Mouse (Mus musculus): ENCODE results near the gene Ykt6. TPM values are rescaled to one million over a fixed set of nuclear protein-coding genes. Genes with fewer than 3 reads are reported as not detected.

Ykt6 gene
- total RNA-seq, 1 experiment from 2014 or later, result 32.8 TPM

DNA sequence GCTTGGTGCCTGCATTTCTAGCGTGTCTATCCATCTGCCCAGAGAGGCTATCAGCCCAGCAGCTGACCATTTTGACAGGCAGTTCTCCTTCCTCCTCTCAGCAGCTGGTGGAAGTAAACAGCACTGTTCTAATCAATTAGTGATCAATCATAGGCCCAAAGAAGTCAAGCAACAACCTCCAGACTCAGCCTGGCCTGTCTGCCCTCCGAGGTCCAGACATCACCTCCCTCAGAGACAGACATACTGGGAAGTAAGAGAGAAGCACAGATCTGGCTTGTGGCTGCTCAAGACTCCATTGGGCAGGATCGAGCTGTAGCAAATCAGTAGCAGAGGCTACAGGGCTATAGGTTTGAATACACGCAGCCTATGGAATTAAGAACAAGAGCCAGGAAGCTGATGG is 7.7 kb upstream of the Ykt6 start:
- no peak for ATAC-seq (replicated peaks; ENCODE audit: low read depth, poor library complexity, severe bottlenecking)

DNA sequence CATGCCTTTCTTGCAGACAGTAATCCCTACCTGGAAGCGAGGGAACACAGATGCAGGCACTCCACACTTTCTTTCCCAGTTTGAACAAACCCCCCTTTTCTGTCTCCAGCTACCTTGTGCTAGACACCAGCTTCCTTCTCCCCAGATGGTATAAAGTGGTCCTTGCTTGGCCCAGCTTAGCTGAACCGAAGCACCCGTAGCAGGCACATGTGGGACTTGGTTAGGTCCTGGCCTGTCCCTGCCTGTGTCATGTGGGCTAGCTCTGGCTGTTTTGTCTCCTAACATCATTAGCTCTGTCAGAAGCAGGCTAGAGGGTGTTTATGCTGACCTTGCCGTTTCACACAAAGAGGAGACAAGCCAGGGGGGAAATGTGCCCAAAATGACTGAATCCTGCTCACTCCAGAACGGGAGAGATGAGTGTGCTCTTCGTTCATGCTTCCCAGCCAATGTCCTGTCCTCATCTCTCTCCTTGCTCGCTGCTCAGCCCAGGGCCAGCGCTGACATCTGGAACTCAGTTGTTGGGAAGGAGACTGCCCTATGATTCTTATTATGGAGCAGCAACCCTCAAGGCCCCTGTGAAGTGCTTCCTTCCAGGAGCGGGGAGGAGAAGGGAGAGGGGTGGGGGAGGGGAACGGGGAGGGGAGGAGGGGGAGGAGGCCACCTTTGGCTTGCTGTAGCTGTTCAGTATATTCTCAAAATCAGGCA is 6.8 kb upstream of the Ykt6 start:
- no peak for ATAC-seq (replicated peaks; ENCODE audit: low read depth, poor library complexity, severe bottlenecking)

DNA sequence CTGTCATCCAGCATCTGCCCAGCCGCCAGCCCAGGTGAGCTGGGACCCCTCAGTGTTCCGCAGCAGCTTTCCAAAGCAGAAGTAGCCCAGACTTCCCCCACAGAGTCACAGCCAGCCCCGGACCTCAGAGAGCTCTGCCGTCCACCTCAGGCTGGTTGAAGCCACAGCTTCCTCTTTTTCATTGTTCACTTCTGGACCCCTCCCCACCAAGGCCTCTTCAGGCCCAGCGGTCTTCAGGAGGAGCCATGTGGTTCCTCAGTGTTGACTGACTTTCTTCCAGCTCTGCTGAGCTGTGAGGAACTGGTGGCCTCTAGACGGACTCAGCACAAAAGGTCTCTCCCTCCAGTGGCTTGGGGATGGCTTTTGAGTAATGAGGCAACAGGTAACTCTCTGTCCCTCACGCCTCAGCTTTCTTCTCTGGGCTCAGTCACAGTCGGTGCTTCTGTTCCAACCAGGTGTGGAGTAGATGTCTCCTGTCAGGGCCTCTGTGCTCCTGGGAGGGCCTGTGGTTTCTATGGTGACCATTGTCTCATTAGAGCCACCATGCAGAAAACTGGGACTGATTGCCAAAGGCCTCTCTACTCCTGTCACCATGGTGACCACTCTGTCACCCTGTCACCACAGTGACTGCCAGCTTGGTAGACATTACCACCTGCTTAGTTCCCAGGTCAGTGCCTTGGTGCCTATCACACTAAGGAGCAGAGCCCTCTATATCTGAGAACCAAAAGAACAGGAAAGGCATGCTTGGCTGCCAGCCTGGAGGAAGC is 5.7 kb upstream of the Ykt6 start, which contains the start of gene Gck:
TSS of gene Gck (minus strand) at position 496 of the 767 bp plus-strand sequence.
- peak; percentile 93 for ATAC-seq (replicated peaks; ENCODE audit: low read depth, poor library complexity, severe bottlenecking)

DNA sequence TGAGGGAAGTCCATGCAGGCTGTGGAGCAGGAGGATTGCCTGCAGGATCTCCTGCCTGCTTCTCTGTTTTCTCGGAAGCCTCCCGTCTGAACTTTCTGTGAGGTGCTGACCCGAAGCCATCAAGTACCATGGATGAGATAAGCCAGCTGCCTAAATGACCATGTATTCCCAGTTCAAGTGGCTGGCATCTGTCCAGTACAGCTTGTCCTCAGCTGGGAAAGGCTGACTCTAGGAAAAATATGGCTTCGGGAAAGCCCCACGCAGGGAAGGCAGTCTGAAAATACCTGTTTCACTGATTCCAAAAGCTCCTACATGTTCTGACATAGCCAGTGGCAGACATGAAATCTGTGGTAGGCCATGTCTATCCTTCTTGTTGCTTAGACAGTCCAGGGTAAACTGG is 3.0 kb upstream of the Ykt6 start:
- no peak for ATAC-seq (replicated peaks; ENCODE audit: low read depth, poor library complexity, severe bottlenecking)

DNA sequence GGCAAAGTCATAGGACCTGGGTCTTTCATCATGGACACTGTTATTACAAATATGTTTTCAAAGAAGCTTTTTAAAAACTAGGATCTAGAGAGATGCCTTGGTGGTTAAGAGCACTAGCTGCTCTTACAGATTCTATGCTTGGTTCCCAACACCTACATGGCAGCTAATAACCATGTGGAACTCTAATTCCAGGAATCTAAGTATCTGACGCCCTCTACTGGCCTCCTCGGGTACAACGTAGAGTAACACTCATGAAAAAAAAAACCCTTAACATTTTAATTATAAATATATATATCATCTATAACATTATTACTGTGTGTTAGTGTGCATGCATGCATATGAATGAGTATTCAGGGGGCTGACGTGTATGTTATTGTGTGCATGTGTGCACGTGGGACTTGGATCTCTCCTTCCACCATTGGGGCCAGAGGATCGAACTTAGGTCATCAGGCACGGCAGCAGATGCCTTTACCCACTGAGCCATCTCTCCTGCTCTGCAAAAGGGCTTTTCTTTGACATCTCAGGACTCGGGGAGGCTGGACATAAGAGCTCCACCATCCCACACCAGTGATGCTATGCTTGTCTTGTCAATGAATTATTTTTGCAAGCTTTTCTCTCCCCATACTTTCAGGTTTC is 2.2 kb upstream of the Ykt6 start:
- ATAC-seq (replicated peaks; ENCODE audit: low read depth, poor library complexity, severe bottlenecking), result no peak

DNA sequence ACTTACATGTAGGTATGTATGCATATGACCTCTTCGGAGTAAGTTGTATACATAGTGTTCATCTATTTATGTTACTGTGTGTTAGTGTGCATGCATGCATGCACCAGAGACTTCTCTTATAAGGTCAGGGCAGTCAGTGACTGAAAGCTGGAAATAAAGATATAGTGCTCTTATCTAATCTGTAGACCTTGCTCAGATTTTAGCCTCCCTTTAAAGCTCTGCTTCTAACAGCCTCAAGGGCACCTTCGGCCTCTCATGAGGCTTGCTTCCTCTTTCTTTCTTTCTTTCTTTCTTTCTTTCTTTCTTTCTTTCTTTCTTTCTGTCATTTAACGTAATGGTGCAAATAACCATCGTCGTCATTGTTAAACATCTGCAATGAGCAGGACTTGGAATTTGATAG is 1.1 kb upstream of the Ykt6 start:
- ATAC-seq (replicated peaks; ENCODE audit: low read depth, poor library complexity, severe bottlenecking), result no peak

DNA sequence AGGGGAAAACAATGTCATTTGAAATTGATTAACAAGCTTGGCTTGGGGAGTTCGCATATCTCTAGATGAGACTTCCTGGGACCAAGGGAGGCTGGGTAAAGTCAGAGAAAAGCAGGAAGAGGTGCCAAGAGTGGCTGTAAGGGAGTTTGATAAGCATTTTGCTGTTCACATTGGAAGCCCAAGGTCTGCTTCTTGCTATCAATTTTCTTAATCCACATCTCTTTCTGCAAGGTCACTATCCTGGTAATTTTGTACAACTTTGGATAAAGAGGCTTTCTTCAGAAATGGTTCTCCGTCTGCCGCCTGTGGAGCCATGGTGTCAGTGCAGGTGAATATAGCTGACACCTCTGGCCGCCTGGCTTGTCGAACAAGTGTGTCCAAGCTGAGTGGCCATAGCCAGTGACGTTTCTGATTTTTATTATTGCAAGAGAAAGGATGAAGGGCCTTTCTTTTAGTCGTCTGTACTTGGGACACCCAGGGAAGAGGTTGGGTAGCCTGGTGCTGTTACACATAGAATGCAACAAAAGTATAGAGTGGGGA is 458 bp upstream of the Ykt6 start:
- ATAC-seq (replicated peaks; ENCODE audit: low read depth, poor library complexity, severe bottlenecking), result peak; percentile 50

DNA sequence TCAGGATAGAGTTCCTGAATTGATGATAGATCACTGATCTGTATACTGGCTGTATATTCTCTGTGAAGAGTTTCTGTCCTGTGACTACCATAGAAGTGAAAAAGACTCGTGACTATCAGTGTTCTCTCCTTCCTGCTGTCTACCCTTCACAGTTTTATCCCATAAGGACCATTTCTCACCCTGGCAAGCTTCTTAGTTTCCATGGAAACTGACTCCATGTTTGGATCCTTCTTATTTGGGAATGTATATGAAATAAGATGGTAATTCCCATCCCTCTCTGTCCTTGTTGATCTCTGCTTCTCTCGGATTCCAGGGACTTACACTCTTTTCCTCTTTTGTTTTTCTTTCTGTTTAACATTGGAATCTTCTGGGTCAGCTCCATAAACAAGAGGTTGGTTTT is 4.6 kb downstream of the Ykt6 start:
- no peak for ATAC-seq (replicated peaks; ENCODE audit: low read depth, poor library complexity, severe bottlenecking)

DNA sequence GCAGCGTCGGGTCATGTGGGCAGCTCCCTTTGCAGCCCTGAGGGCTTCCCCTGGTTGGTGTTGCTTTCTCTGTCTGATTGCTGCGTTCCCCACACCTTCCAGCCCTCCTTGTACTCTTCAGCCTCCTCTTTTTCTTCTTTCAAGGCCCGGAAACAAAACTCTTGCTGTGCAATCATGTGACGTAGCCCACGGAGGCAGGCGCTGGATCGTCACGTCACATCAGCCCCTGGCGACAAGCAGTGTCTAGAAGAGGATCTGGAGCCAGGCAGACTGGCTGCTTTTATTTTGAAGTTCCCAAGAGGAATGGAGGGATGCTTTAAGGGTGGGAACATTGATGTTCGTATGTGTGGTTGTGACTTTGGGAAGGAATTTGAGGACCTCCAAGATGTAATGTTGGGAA is 10.4 kb downstream of the Ykt6 start:
- no peak for ATAC-seq (replicated peaks; ENCODE audit: low read depth, poor library complexity, severe bottlenecking)

DNA sequence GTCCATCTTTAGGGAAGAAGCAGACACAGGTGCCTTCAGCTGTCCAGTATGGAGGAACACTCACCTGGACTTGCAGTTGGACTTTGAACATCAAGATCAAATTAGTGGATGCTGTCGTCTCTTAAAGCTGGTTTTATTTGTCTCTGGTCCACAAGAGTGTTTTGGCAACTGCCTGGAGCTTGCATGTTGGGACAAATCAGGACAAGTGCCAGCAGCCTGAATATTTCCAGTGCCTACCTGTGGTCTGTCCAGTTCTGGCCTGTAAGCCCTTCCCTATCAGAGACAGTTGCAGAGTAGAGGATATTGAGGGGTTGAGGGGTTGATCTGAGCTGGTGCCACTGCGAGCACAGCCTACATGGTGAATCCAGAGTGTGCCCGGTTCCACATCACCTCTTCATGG is 11.3 kb downstream of the Ykt6 start:
- ATAC-seq (replicated peaks; ENCODE audit: low read depth, poor library complexity, severe bottlenecking), result no peak

DNA sequence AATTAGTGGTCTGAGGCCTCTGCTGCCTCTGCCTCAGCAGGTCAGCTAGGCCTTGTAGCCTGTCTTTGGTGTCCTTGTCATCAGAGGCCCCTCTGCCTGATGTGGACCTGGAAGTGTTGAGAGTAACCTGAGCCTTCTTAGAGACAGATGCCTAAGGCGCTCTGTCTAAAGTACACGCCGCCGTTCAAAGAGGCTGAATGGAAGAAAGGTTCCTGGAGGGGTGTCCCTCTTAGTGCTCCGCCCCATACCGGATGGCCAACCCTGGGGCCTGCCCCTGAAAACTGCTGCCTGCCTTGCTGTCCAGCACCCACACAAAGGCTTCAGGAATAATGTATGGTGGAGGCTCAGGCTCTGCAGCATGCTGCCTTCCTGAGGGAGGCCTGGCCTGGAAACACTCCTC is 12.7 kb downstream of the Ykt6 start:
- no peak for ATAC-seq (replicated peaks; ENCODE audit: low read depth, poor library complexity, severe bottlenecking)

DNA sequence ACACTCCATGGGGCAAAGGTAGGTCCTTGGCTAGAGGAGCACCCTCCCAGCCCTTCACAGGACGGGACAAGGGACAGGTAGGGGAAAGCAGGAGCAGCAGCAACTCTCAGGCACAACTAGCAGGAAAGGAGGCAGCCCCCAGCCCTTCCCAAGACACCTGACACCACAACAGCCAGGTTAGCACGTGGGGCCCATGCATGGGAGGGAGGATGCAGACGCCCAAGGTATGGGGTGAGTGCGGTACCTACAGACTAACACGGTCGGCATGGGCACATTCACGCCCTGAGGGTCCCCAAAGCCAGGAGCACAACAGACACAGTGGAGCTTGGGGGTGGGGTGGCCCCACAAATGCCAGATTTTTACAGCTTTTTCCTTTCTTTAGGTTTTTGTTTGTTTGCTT is 15.7 kb downstream of the Ykt6 start:
- no peak for ATAC-seq (replicated peaks; ENCODE audit: low read depth, poor library complexity, severe bottlenecking)

DNA sequence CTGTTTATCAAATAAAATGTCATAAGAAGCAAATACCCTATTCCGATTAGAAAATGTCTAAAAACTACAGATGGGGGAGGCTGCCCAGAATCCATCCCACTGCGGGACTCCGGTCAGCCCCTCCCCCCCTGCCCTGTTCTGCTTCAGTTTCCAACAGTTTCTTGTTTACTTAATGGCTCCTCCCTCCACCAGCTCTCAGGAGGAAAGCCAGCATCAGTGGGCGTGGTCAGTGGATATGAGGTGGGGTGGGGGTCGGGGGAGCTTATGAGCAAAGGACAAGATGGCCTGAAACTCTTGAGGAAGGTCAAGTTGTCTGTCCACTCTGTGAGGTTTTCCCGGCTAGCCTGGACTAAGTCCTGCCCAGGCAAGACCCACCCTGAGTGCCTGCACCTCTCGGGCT is 17.7 kb downstream of the Ykt6 start:
- no peak for ATAC-seq (replicated peaks; ENCODE audit: low read depth, poor library complexity, severe bottlenecking)

DNA sequence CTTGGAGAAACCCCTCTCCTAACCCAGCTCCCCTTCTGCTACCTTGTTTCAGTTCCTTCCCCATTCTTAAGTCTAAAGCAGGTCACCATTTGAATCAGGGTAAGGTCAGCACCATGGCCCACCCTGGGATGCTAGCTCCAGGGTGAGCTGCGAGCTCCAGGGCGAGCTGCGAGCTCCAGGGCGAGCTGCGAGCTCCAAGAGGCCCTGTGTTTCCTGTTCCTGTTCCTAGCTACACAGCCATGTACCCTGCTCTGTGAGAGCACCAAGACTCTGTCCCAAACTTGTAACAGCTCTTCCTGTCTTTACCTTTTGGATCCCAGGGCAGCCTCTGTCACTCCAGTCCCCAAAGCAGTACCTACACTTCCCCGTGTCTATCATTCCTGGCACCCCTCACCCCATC is 18.6 kb downstream of the Ykt6 start:
- peak; percentile 67; the same call in 1 of the 2 replicates for ATAC-seq (replicated peaks; ENCODE audit: low read depth, poor library complexity, severe bottlenecking)

DNA sequence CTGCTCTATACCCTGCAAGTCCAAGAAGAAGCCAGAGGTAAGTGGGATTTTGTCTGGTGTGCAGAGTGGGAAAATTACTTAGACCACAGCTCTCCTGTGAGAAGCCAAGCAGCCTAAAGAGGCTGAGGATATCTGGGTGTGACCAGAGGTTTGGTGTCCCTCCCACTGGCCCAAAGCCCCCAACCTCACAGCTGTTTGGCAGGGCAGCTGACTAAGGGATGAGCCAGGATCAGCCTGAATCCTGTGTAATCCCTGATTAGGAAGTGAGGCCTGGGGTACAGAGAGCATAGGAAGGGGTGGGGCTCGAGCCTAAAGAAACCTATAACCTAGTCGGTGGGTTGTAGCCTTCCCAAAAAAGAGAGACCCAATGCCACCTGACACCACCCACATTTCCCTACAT is 19.6 kb downstream of the Ykt6 start:
- ATAC-seq (replicated peaks; ENCODE audit: low read depth, poor library complexity, severe bottlenecking), result no peak

DNA sequence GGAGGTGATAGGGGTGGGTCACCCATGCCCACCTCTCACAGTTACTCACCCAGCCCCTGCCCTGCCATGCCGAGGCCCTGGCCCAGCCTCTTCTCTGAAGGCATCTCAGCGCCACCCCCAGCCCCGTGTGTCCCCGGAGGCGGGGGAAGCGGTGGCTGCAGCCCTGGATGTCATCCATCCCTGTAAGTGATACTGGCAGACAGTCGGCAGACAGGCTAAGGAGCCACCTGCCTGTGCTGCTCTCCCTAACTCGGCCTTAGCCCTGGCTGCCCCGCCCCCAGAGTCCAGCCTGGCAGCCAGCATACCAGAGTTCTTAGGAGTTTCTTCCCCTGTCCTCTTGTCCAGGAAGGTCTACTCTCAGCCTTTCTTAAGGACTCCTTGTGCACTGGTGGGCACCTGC is 20.6 kb downstream of the Ykt6 start:
- ATAC-seq (replicated peaks; ENCODE audit: low read depth, poor library complexity, severe bottlenecking), result no peak

DNA sequence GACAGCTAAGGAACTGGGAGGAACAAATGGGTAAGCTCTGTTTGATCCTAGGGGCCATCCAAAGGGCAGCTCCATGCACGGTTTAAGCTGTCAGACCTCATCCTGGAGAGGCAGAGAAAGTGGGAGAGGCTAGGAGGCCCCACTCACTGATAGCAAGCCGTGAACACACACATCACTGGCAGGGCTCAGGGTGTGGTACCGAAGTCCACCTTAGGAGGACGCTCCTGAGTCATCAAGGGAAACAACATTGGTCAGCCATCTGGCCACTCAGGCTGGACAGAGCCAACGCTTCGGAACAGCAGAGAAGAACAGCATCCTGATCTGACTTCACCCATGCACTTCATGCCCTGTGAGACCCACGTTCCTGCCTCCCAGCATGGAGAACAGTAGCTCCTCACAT is 23.6 kb downstream of the Ykt6 start:
- ATAC-seq (replicated peaks; ENCODE audit: low read depth, poor library complexity, severe bottlenecking), result no peak

DNA sequence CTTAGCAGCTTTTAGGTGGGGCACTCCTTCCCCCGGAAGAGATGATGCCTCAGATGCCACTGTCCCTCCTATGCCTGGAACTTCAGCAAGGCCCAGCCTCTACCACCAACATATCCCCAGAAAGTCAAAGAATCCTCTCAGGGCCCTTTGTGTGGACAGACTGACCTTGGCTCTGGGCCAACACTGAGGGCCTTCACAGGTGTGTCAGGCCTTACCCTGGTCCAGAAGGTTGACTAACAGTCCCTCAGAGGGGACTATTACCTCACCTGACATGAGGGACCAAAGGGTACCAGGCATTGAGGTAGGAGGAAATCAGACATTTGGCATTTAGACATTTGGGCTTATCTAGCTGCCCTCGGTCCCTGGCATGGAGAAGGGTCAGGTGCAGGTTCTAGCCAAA is 24.6 kb downstream of the Ykt6 start:
- no peak for ATAC-seq (replicated peaks; ENCODE audit: low read depth, poor library complexity, severe bottlenecking)

DNA sequence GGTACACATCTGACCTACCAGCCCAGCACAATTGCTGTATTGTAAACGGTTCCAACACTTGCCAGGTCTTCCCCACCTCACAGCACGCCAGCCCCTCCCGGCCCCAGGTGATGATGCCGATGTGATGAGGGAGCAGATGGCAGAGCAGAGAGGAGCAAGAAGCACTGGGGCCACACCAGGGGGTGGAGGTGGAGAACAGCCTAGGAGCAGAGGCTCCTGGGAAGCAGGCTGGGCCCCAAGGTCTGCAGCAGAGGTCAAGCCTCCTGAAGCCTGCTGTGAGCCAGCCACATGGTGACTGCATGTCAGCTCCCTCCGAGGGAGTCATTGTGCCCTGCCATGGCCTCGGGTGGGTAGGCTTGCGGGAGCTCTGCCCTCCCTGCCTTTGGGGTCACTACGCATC is 25.1 kb downstream of the Ykt6 start:
- ATAC-seq (replicated peaks; ENCODE audit: low read depth, poor library complexity, severe bottlenecking), result no peak

DNA sequence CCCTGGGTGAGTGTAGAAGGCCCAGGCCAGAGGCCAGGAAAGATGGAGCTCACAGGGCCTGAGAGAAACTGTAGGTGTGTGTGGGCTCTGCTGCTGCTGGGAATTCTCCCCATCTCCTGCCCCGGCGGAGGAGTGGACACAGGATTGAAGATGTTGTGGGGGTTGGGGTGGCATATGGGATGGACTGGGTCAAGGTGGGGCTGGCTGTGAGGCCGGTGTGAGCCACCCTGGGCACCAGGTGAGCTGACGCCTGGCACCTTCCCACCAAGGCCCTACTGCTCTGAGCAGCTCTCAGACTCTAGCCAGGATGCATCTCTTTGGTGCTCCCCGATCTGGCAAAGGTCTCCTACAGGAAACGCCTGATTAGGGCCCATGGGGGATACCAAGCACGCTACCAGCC is 25.8 kb downstream of the Ykt6 start:
- ATAC-seq (replicated peaks; ENCODE audit: low read depth, poor library complexity, severe bottlenecking), result no peak

DNA sequence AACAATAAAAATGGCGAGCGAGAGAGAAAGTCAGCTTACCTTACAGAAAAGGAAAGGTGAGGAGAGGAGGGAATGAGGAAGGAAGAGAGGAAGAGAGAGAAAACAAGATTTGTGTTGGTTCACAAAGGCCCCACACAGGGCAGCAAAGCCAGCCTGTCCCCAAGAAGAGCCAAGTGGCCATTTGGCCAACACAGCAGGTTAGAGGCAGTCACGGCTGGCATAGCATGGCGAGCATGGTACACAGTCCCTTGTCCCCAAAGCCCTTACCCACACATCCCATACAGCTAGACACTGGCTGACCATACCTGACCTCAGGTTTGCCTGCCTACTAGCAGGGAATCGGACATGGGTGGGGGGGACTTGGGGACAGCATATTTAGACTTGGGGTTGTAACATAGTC is 28.1 kb downstream of the Ykt6 start:
- no peak for ATAC-seq (replicated peaks; ENCODE audit: low read depth, poor library complexity, severe bottlenecking)

Measured in common myeloid progenitor, adult 5-6 weeks (primary cell).